Mouse (Mus musculus) intestine, embryonic 15.5 days (tissue): Measurements from ENCODE around the gene Rnf4. TPM values are rescaled to one million over a fixed set of nuclear protein-coding genes. Genes with fewer than 3 reads are reported as not detected.
A peak's percentile ranks its signal among the peaks of the same experiment; 100 is the strongest.

Source experiments
- ATAC-seq: fragments of 200-750 bp; cut with Nextera tagmentation; 2 replicates; pipeline ENCODE4 v1.8.0; 2017; ENCODE audit warnings: moderate TSS enrichment, moderate library complexity
- H3K27ac ChIP-seq: fragments of 300-500 bp; sonication (generic); 2 replicates; pipeline ENCODE4 v1.5.1; 2015; ENCODE audit warnings: mild to moderate bottlenecking, inconsistent platforms
- H3K27me3 ChIP-seq: fragments of 300-500 bp; sonication (generic); replicated peaks from 2 replicates; pipeline ENCODE4 v1.6.1; 2015; ENCODE audit warnings: inconsistent platforms
- H3K36me3 ChIP-seq: fragments of 300-500 bp; sonication (generic); 2 replicates; pipeline ENCODE4 v1.6.1; 2015; ENCODE audit warnings: inconsistent platforms
- H3K4me1 ChIP-seq: fragments of 300-500 bp; sonication (generic); replicated peaks from 2 replicates; pipeline ENCODE4 v1.6.1; 2015; ENCODE audit warnings: inconsistent platforms
- H3K4me2 ChIP-seq: fragments of 300-500 bp; sonication (generic); replicated peaks from 2 replicates; pipeline ENCODE4 v1.6.1; 2015; ENCODE audit warnings: mild to moderate bottlenecking, inconsistent platforms
- H3K4me3 ChIP-seq: fragments of 300-500 bp; sonication (generic); replicated peaks from 2 replicates; pipeline ENCODE4 v1.5.1; 2015; ENCODE audit warnings: inconsistent platforms
- H3K9ac ChIP-seq: fragments of 300-500 bp; sonication (generic); 2 replicates; pipeline ENCODE4 v1.6.1; 2015; ENCODE audit warnings: inconsistent platforms
- H3K9me3 ChIP-seq: fragments of 300-500 bp; sonication (generic); 2 replicates; pipeline ENCODE4 v1.6.1; 2016; ENCODE audit warnings: inconsistent platforms
- WGBS: fragments of 180-500 bp; shearing (Covaris S2); methylation state at CpG from one replicate; pipeline ENCODE4 v1.1.7; 2015; 5-methylcytosine and 5-hydroxymethylcytosine counted together
- polyA plus RNA-seq: library from polyadenylated mRNA; unstranded; fragments of >200 nt; fragmentation: Nextera tagmentation; extraction: Ambion mirVana; gene quantifications from 2 replicates; pipeline ENCODE4 v1.2.1, GENCODE M21; 2015

The Rnf4 gene
- polyA plus RNA-seq, 1 experiment from 2014 or later: 149 TPM

GRCm38 (mm10) chr5:34309016-34309415 lies 27.1 kb upstream of the Rnf4 start:
- no peaks in the 10 kb centered on the region for H3K4me1 ChIP-seq
- no peak overlapping the region for H3K4me2 ChIP-seq
- H3K27me3 ChIP-seq: no peaks in the 10 kb centered on the region
- no peaks in the 10 kb centered on the region for H3K36me3 ChIP-seq
- ATAC-seq: no peak
- no peak overlapping the region for H3K27ac ChIP-seq
- no peak overlapping the region for H3K4me3 ChIP-seq
- H3K9ac ChIP-seq: no peak overlapping the region
- H3K9me3 ChIP-seq: no peaks in the 10 kb centered on the region
- 78% methylated on average over 3 of the region's 3 CpGs for WGBS

GRCm38 (mm10) chr5:34319491-34320034 lies 16.5 kb upstream of the Rnf4 start:
- no peak for ATAC-seq
- H3K4me3 ChIP-seq: no peak overlapping the region
- WGBS: 61% methylated on average over 2 of the region's 2 CpGs
- no peaks in the 10 kb centered on the region for H3K27me3 ChIP-seq
- no peak overlapping the region for H3K27ac ChIP-seq
- H3K9ac ChIP-seq: no peak overlapping the region
- no peaks in the 10 kb centered on the region for H3K4me1 ChIP-seq
- H3K4me2 ChIP-seq: no peak overlapping the region
- no peaks in the 10 kb centered on the region for H3K9me3 ChIP-seq
- H3K36me3 ChIP-seq: no peaks in the 10 kb centered on the region

DNA sequence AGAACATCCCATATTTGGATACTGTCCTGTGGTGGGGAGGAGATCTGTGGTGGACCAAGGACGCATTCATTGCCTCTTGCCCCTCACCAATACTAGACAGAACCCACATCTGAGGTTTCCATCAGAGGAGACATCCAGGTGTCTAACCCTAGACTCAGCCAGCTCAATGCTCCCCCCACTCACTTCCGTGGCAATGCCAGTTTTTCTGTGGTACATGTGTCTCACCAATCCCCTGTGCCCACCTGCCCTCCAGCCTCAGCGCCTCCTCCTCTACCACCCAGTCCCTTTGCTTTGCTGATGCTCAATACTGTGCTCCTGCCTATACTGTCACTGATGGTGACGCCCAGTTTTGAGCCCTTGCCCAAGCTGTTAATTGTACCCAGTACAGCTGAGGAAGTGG lies 14.9 kb upstream of the Rnf4 start:
- 83% methylated on average over 4 of the region's 4 CpGs for WGBS
- H3K9me3 ChIP-seq: no peaks in the 10 kb centered on the region

GRCm38 (mm10) chr5:34325286-34325685 lies 10.8 kb upstream of the Rnf4 start:
- Histone ChIP-seq H3K27ac (no peak overlapping the region), H3K4me1 (peaks cover 6% of the 10 kb centered on the region; the same call in 1 of the 2 replicates), H3K4me2 (no peak overlapping the region), H3K36me3 (no peaks in the 10 kb centered on the region), H3K9me3 (no peaks in the 10 kb centered on the region), H3K9ac (no peak overlapping the region), H3K27me3 (no peaks in the 10 kb centered on the region), H3K4me3 (no peak overlapping the region)
- no peak for ATAC-seq

More for the DNA sequence above, 14.9 kb upstream of the Rnf4 start:
- H3K4me3 ChIP-seq: no peak overlapping the region
- H3K4me2 ChIP-seq: no peak overlapping the region
- ATAC-seq: no peak
- no peak overlapping the region for H3K27ac ChIP-seq
- no peak overlapping the region for H3K9ac ChIP-seq
- no peaks in the 10 kb centered on the region for H3K36me3 ChIP-seq
- H3K4me1 ChIP-seq: no peaks in the 10 kb centered on the region
- no peaks in the 10 kb centered on the region for H3K27me3 ChIP-seq

GRCm38 (mm10) chr5:34326249-34326691 lies 9.8 kb upstream of the Rnf4 start:
- Histone ChIP-seq H3K27ac (no peak overlapping the region), H3K9ac (no peak overlapping the region), H3K9me3 (no peaks in the 10 kb centered on the region), H3K4me2 (peak overlapping the region; percentile 60; the same call in 1 of the 2 replicates), H3K4me1 (peaks cover 6% of the 10 kb centered on the region; the same call in 1 of the 2 replicates), H3K36me3 (no peaks in the 10 kb centered on the region), H3K27me3 (no peaks in the 10 kb centered on the region), H3K4me3 (no peak overlapping the region)
- 0 out of 2 replicates have a peak, but pooled peaks have one; percentile 36 for ATAC-seq
- whole genome bisulfite sequencing: 32% methylated on average over 4 of the region's 4 CpGs

DNA sequence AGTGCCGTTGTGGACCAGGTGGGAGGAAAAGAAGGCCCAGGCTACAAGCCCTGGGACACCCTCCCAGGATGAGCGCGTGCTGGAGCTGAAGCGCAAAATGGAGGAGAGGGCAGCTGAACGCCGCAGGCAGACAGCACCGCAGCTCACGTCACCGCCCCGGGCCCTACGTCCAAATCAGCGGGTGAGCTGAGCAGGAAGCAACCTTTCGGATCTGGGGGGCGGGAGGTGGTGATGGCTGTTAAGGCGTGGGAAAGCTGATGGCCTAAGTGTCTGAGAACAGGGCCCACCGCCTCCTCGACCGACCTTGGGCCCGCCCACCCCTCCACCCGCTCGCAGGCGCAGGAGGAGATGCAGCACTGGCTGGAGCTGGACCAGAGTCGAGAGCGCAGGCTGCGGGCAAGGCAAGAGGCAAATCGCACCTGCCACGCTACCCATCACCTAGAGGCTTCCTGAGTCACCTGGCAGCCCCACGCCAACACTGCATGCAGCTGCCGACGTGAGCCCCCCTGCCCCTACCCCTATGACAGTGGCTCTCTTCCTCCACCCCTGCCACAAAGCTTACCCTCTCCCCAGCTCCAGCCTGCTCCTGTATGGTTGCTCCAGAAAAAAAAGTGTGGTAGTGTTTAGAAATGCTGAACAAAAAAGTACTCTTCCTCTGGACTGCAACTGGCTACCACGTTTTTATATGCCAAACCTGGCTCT lies 9.1 kb upstream of the Rnf4 start:
- no peaks in the 10 kb centered on the region for H3K27me3 ChIP-seq
- ATAC-seq: peak; percentile 72
- H3K27ac ChIP-seq: no peak overlapping the region
- 13% methylated on average over 31 of the region's 31 CpGs for WGBS
- peak overlapping the region; percentile 29 for H3K9ac ChIP-seq
- peaks cover 6% of the 10 kb centered on the region; the same call in 1 of the 2 replicates for H3K4me1 ChIP-seq
- H3K36me3 ChIP-seq: no peaks in the 10 kb centered on the region
- peak overlapping the region; percentile 60 for H3K4me2 ChIP-seq
- H3K4me3 ChIP-seq: peak overlapping the region; percentile 27
- no peaks in the 10 kb centered on the region for H3K9me3 ChIP-seq

DNA sequence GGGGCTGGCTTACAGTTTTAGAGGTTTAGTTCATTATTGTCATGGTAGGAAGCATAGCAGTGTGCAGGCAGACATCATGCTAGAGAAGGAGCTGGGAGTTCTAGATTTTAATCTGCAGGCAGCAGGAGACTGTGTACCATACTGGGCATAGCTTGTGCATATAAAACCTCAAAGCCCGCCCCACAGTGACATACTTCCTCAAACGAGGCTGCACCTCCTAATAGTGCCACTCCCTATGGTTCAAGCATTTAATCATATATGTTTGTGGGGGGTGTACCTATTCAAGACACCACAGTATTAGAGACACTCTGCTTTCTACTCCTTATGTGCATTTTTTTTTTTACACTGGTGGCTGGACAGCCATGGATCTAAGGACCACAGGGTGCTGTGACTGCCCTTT lies 6.0 kb upstream of the Rnf4 start:
- 78% methylated on average over 2 of the region's 2 CpGs for WGBS
- Histone ChIP-seq H3K4me3 (no peak overlapping the region), H3K9ac (no peak overlapping the region), H3K4me2 (no peak overlapping the region), H3K27ac (no peak overlapping the region), H3K4me1 (peaks cover 6% of the 10 kb centered on the region; the same call in 1 of the 2 replicates), H3K9me3 (no peaks in the 10 kb centered on the region), H3K36me3 (no peaks in the 10 kb centered on the region), H3K27me3 (no peaks in the 10 kb centered on the region)
- no peak for ATAC-seq

GRCm38 (mm10) chr5:34334081-34334480 lies 2.0 kb upstream of the Rnf4 start:
- H3K36me3 ChIP-seq: no peaks in the 10 kb centered on the region
- no peaks in the 10 kb centered on the region for H3K27me3 ChIP-seq
- no peak overlapping the region for H3K4me2 ChIP-seq
- H3K27ac ChIP-seq: no peak overlapping the region
- H3K9me3 ChIP-seq: no peaks in the 10 kb centered on the region
- H3K4me3 ChIP-seq: no peak overlapping the region
- 91% methylated on average over 1 of the region's 1 CpGs for WGBS
- H3K9ac ChIP-seq: no peak overlapping the region
- no peak for ATAC-seq
- H3K4me1 ChIP-seq: 0 out of 2 replicates have a peak, but pooled peaks cover 11% of the 10 kb centered on the region

GRCm38 (mm10) chr5:34335539-34336096 lies 471 bp upstream of the Rnf4 start:
- peak; percentile 70 for ATAC-seq
- Histone ChIP-seq H3K27me3 (no peaks in the 10 kb centered on the region), H3K27ac (peak overlapping the region; percentile 66), H3K4me1 (0 out of 2 replicates have a peak, but pooled peaks cover 11% of the 10 kb centered on the region), H3K9ac (peak overlapping the region; percentile 76), H3K36me3 (no peaks in the 10 kb centered on the region), H3K4me3 (peak overlapping the region; percentile 84), H3K4me2 (peak overlapping the region; percentile 60), H3K9me3 (no peaks in the 10 kb centered on the region)
- WGBS: 1% methylated on average over 21 of the region's 21 CpGs

- Histone ChIP-seq H3K4me1 (0 out of 2 replicates have a peak, but pooled peaks cover 11% of the 10 kb centered on the region), H3K4me2 (peak overlapping the region; percentile 74), H3K9ac (peak overlapping the region; percentile 88), H3K27ac (peak overlapping the region; percentile 91), H3K27me3 (no peaks in the 10 kb centered on the region), H3K9me3 (no peaks in the 10 kb centered on the region), H3K36me3 (no peaks in the 10 kb centered on the region), H3K4me3 (peak overlapping the region; percentile 84)
- under 1% methylated on average over 42 of the region's 42 CpGs for WGBS
- ATAC-seq: peak; percentile 65
These were observed 824 bp downstream of the Rnf4 start for GRCm38 (mm10) chr5:34336775-34337450.

- H3K27me3 ChIP-seq: no peaks in the 10 kb centered on the region
- no peak overlapping the region for H3K9ac ChIP-seq
- H3K9me3 ChIP-seq: no peaks in the 10 kb centered on the region
- no peak for ATAC-seq
- peaks cover 5% of the 10 kb centered on the region for H3K36me3 ChIP-seq
- WGBS: 93% methylated on average over 6 of the region's 6 CpGs
- no peak overlapping the region for H3K27ac ChIP-seq
- H3K4me3 ChIP-seq: no peak overlapping the region
- 0 out of 2 replicates have a peak, but pooled peaks cover 11% of the 10 kb centered on the region for H3K4me1 ChIP-seq
- H3K4me2 ChIP-seq: no peak overlapping the region
These were observed 4.2 kb downstream of the Rnf4 start for GRCm38 (mm10) chr5:34340246-34340645.

GRCm38 (mm10) chr5:34352084-34352631 lies 16.1 kb downstream of the Rnf4 start:
- Histone ChIP-seq H3K4me3 (no peak overlapping the region), H3K27ac (no peak overlapping the region), H3K9me3 (no peaks in the 10 kb centered on the region), H3K36me3 (peaks cover 64% of the 10 kb centered on the region), H3K4me1 (no peaks in the 10 kb centered on the region), H3K4me2 (no peak overlapping the region), H3K27me3 (no peaks in the 10 kb centered on the region), H3K9ac (no peak overlapping the region)
- ATAC-seq: no peak
- 95% methylated on average over 3 of the region's 3 CpGs for WGBS
